ENCODE assay signal across 8 mouse cellular contexts in the genomic region with DNA sequence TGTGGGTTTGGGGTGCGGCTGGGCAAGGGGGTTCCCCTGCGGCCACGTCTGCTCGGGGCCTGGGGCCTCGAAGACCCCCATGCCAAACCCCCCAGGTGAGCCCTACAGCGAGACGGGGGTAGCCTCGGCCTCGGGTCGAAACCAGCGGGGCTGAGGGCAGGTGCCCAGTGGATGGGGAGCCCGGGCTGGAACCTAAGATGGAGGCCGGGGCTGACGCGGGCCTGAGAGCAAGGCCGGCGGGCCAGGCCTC. TPM values are rescaled to one million over a fixed set of nuclear protein-coding genes. Genes with fewer than 3 reads are reported as not detected.
DNase-seq lines count a peak whose midpoint lies in the region; ATAC-seq and TF ChIP-seq lines count a peak whose summit lies in the region.

No protein-coding gene starts in this region.

- H3K36me3 ChIP-seq in forebrain, postnatal 0 days (ENCODE audit: insufficient read depth): peaks cover 10% of the 10 kb centered on the region
- peaks cover 18% of the 10 kb centered on the region for H3K36me3 ChIP-seq in limb, embryonic 15.5 days
- H3K36me3 ChIP-seq in small intestine, adult 2 months (ENCODE audit: control insufficient read depth, insufficient read depth, low read length): peaks cover 15% of the 10 kb centered on the region

- no peaks in the 10 kb centered on the region for H3K27me3 ChIP-seq in forebrain, postnatal 0 days (ENCODE audit: insufficient read depth, low read length)
- H3K27me3 ChIP-seq in limb, embryonic 15.5 days: no peaks in the 10 kb centered on the region
- no peaks in the 10 kb centered on the region for H3K27me3 ChIP-seq in small intestine, adult 2 months (ENCODE audit: control insufficient read depth, insufficient read depth, low read length)

- 4% methylated on average over 17 of the region's 17 CpGs for WGBS in forebrain, postnatal 0 days
- 1% methylated on average over 17 of the region's 17 CpGs for WGBS in limb, embryonic 15.5 days
- WGBS in small intestine, adult 2 months: 2% methylated on average over 17 of the region's 17 CpGs

- H3K9me3 ChIP-seq in forebrain, postnatal 0 days (ENCODE audit: low read length): no peaks in the 10 kb centered on the region
- no peaks in the 10 kb centered on the region for H3K9me3 ChIP-seq in limb, embryonic 15.5 days

- H3K27ac ChIP-seq in forebrain, postnatal 0 days (ENCODE audit: low read depth, low read length): peak overlapping the region; percentile 95
- peak overlapping the region; percentile 99 for H3K27ac ChIP-seq in limb, embryonic 15.5 days
- H3K27ac ChIP-seq in small intestine, adult 2 months (ENCODE audit: insufficient read depth, low read depth, low read length): peak overlapping the region; percentile 73

- ATAC-seq in forebrain, postnatal 0 days: peak; percentile 53
- no peak; the same call in 1 of the 2 replicates for ATAC-seq in limb, embryonic 15.5 days (ENCODE audit: insufficient number of reproducible peaks, low FRiP score, low TSS enrichment, low read depth)

- TF ChIP-seq POLR2A in small intestine, adult 2 months (IDR thresholded peaks at IDR 0.05; ENCODE audit: low read depth, low read length): no peak

- peak overlapping the region; percentile 83 for H3K9ac ChIP-seq in forebrain, postnatal 0 days
- H3K9ac ChIP-seq in limb, embryonic 15.5 days: peak overlapping the region; percentile 84

- peak overlapping the region; percentile 76 for H3K4me3 ChIP-seq in forebrain, postnatal 0 days (ENCODE audit: low read depth, low read length)
- H3K4me3 ChIP-seq in limb, embryonic 15.5 days: peak overlapping the region; percentile 74
- H3K4me3 ChIP-seq in small intestine, adult 2 months (ENCODE audit: low read depth, low read length): peak overlapping the region; percentile 77

- peak overlapping the region; percentile 95 for H3K4me2 ChIP-seq in forebrain, postnatal 0 days (ENCODE audit: low read depth)
- peak overlapping the region; percentile 86 for H3K4me2 ChIP-seq in limb, embryonic 15.5 days

- peak; percentile 76 to 84 for DNase-seq in layer of hippocampus, postnatal 10 days (ENCODE audit: low spot score in 2 of 2)
- DNase-seq in layer of hippocampus, adult 8-10 months (ENCODE audit: low spot score in 2 of 2): no peak
- peak; percentile 56 for DNase-seq in c-Kit-positive CD71-positive TER-119-positive erythroid progenitor cells, embryonic 14.5 days (ENCODE audit: low spot score)
- no peak for DNase-seq in forebrain, postnatal 0 days
- DNase-seq in thymus, postnatal 25 days: no peak
- DNase-seq in kidney, postnatal 14 days: no peak

- H3K4me1 ChIP-seq in forebrain, postnatal 0 days (ENCODE audit: insufficient read depth): peaks cover 29% of the 10 kb centered on the region
- H3K4me1 ChIP-seq in limb, embryonic 15.5 days: peaks cover 44% of the 10 kb centered on the region
- peaks cover 13% of the 10 kb centered on the region for H3K4me1 ChIP-seq in small intestine, adult 2 months (ENCODE audit: control insufficient read depth, insufficient read depth, insufficient read length, low read length)

- no peak for TF ChIP-seq CTCF in forebrain, postnatal 0 days (IDR thresholded peaks at IDR 0.05; ENCODE audit: low read depth)
- no peak for TF ChIP-seq CTCF in small intestine, adult 2 months (IDR thresholded peaks at IDR 0.05; ENCODE audit: extremely low read depth, insufficient read length, insufficient replicate concordance, low read depth, low read length)

RNA-seq across cellular contexts. Expression of a gene that starts 1.3 kb away (rescaled TPM):
- 100 to 1,000 TPM; 153 to 156 TPM for total RNA-seq in layer of hippocampus, postnatal 10 days (2021)
- total RNA-seq in layer of hippocampus, adult 8-10 months (2022): 100 to 1,000 TPM; 107 to 141 (median 129) TPM
- total RNA-seq in forebrain, postnatal 0 days (2014; rRNA removed): 81.2 and 104 TPM in 2 replicates
- polyA plus RNA-seq in forebrain, postnatal 0 days (2015; fragmentation: Nextera tagmentation; extraction: Ambion mirVana): 37.5 and 48.2 TPM in 2 replicates
- polyA plus RNA-seq in limb, embryonic 15.5 days (2015; fragmentation: Nextera tagmentation; extraction: Ambion mirVana): 52.4 and 55.8 TPM in 2 replicates
- polyA plus RNA-seq in small intestine, adult 2 months (2012; rRNA removed): 6.9 and 16.3 TPM in 2 replicates

RNA-seq across cellular contexts. Expression of a gene that starts 58.5 kb away (rescaled TPM):
- total RNA-seq in layer of hippocampus, postnatal 10 days (2021): under 1 TPM; 0.41 to 0.58 TPM
- total RNA-seq in layer of hippocampus, adult 8-10 months (2022): 1 to 10 TPM in 1 of 4 experiments, under 1 TPM in 3; 0.37 to 1.2 (median 0.59) TPM
- total RNA-seq in forebrain, postnatal 0 days (2014; rRNA removed): 0.08 and 0.19 TPM in 2 replicates
- polyA plus RNA-seq in forebrain, postnatal 0 days (2015; fragmentation: Nextera tagmentation; extraction: Ambion mirVana): 0.33 and 0.40 TPM in 2 replicates
- 8.2 and 14.2 TPM in 2 replicates for polyA plus RNA-seq in limb, embryonic 15.5 days (2015; fragmentation: Nextera tagmentation; extraction: Ambion mirVana)
- 2.9 and 4.8 TPM in 2 replicates for polyA plus RNA-seq in small intestine, adult 2 months (2012; rRNA removed)

Comparison
In these comparisons a context has a peak if more than half of its experiments do, and no peak if none do; other contexts are left out.
1. DNase-seq: peak in layer of hippocampus, postnatal 10 days (2 of 2) and c-Kit-positive CD71-positive TER-119-positive erythroid progenitor cells, embryonic 14.5 days (single experiment); none in layer of hippocampus, adult 8-10 months (0 of 2), forebrain, postnatal 0 days (single experiment), thymus, postnatal 25 days (single experiment) and kidney, postnatal 14 days (single experiment).
2. Peak in every context shown above with its lines, with median percentiles within 50 percentile points of each other: H3K27ac ChIP-seq and H3K4me3 ChIP-seq.